Comparison of ENCODE assay signal across 25 mouse cellular contexts in genomic region chr14:30473605-30474004, GRCm38 (mm10). TPM values are rescaled to one million over a fixed set of nuclear protein-coding genes. Genes with fewer than 3 reads are reported as not detected.
DNase-seq lines count a peak whose midpoint lies in the region; ATAC-seq lines count a peak whose summit lies in the region.
"Had no signal": no experiment of that assay in that cellular context is flagged by ENCODE, and none has a peak within 500 bp of the region (broad histone marks: within the 10 kb centered on the region; RNA-seq: fewer than 3 reads in every experiment).

No protein-coding gene starts in this region.

- peak; percentile 15 for DNase-seq in kidney, adult 11 months
- peak; percentile 14 for DNase-seq in ES-CJ7 (ENCODE audit: low read depth, low spot score)
- peak; percentile 29 for DNase-seq in ZHBTc4 (ENCODE audit: low read depth, low spot score)
- DNase-seq in forebrain, embryonic 14.5 days (ENCODE audit: low spot score) = no peak
- DNase-seq in left cerebral cortex, postnatal 14 days (ENCODE audit: low spot score in 2 of 2) = no peak
- DNase-seq: adrenal gland, adult 2 months; adrenal gland, postnatal 14 days; B cell, adult 2 months; cerebellum, adult 11 months; cerebellum, adult 2 months; cerebellum, adult 9-11 months; cerebellum, postnatal 36 days; embryo, embryonic 11 days; gastrocnemius, postnatal 14 days; heart, adult 11 months had no signal

- H3K27ac ChIP-seq in kidney, embryonic 16.5 days (ENCODE audit: low read length) = no peak overlapping the region
- H3K27ac ChIP-seq in intestine, embryonic 16.5 days (ENCODE audit: low read length) = no peak overlapping the region
- H3K27ac ChIP-seq in forebrain, embryonic 14.5 days (ENCODE audit: low read depth, low read length) = no peak overlapping the region
- H3K27ac ChIP-seq: embryonic facial prominence, embryonic 15.5 days; hindbrain, embryonic 12.5 days; hindbrain, embryonic 15.5 days had no signal

- intact Hi-C loops in left cerebral cortex, postnatal 14 days (cut with DNase I) = no loop called here

- no peak for ATAC-seq in kidney, embryonic 16.5 days (ENCODE audit: low FRiP score, low TSS enrichment)
- peak; percentile 58; the same call in 1 of the 2 replicates for ATAC-seq in intestine, embryonic 16.5 days
- no peak for ATAC-seq in forebrain, embryonic 14.5 days
- ATAC-seq: forebrain, embryonic 16.5 days had no signal

- no peaks in the 10 kb centered on the region for H3K9me3 ChIP-seq in kidney, embryonic 16.5 days (ENCODE audit: low read length)
- no peaks in the 10 kb centered on the region for H3K9me3 ChIP-seq in intestine, embryonic 16.5 days (ENCODE audit: control insufficient read depth, low read length)
- H3K9me3 ChIP-seq in forebrain, embryonic 14.5 days (replicated peaks; ENCODE audit: control insufficient read depth, low read length) = no peaks in the 10 kb centered on the region
- H3K9me3 ChIP-seq: embryonic facial prominence, embryonic 15.5 days; hindbrain, embryonic 12.5 days; hindbrain, embryonic 15.5 days had no signal

- no peak overlapping the region for H3K9ac ChIP-seq in kidney, embryonic 16.5 days (replicated peaks; ENCODE audit: low read length)
- no peak overlapping the region for H3K9ac ChIP-seq in intestine, embryonic 16.5 days (ENCODE audit: low read depth, low read length)
- no peak overlapping the region for H3K9ac ChIP-seq in forebrain, embryonic 14.5 days (ENCODE audit: low read length)
- H3K9ac ChIP-seq: embryonic facial prominence, embryonic 15.5 days; hindbrain, embryonic 12.5 days; hindbrain, embryonic 15.5 days had no signal

- no peaks in the 10 kb centered on the region for H3K27me3 ChIP-seq in kidney, embryonic 16.5 days (ENCODE audit: insufficient read depth, low read length)
- no peaks in the 10 kb centered on the region for H3K27me3 ChIP-seq in intestine, embryonic 16.5 days (replicated peaks; ENCODE audit: control insufficient read depth, insufficient read depth, low read length)
- H3K27me3 ChIP-seq in forebrain, embryonic 14.5 days (replicated peaks; ENCODE audit: control insufficient read depth, insufficient read depth, low read length) = no peaks in the 10 kb centered on the region
- H3K27me3 ChIP-seq: CH12.LX; embryonic facial prominence, embryonic 15.5 days; hindbrain, embryonic 12.5 days; hindbrain, embryonic 15.5 days had no signal

- H3K4me1 ChIP-seq in kidney, embryonic 16.5 days (ENCODE audit: insufficient read depth, low read length) = peaks cover 7% of the 10 kb centered on the region; the same call in 1 of the 2 replicates
- H3K4me1 ChIP-seq in intestine, embryonic 16.5 days (ENCODE audit: control insufficient read depth, insufficient read depth, low read length) = no peaks in the 10 kb centered on the region
- no peaks in the 10 kb centered on the region for H3K4me1 ChIP-seq in forebrain, embryonic 14.5 days (ENCODE audit: control insufficient read depth, insufficient read depth, low read length)
- H3K4me1 ChIP-seq: embryonic facial prominence, embryonic 15.5 days; hindbrain, embryonic 12.5 days; hindbrain, embryonic 15.5 days had no signal

- WGBS in kidney, embryonic 16.5 days = 60% methylated on average over 5 of the region's 5 CpGs
- 55% methylated on average over 5 of the region's 5 CpGs for WGBS in intestine, embryonic 16.5 days
- WGBS in forebrain, embryonic 14.5 days = 61% methylated on average over 5 of the region's 5 CpGs

- no peak overlapping the region for H3K4me2 ChIP-seq in kidney, embryonic 16.5 days (replicated peaks; ENCODE audit: low read depth, low read length)
- no peak overlapping the region for H3K4me2 ChIP-seq in intestine, embryonic 16.5 days (ENCODE audit: low read depth, low read length)
- H3K4me2 ChIP-seq in forebrain, embryonic 14.5 days (ENCODE audit: low read length) = no peak overlapping the region
- H3K4me2 ChIP-seq: embryonic facial prominence, embryonic 15.5 days; heart, embryonic 11.5 days; hindbrain, embryonic 12.5 days; hindbrain, embryonic 15.5 days had no signal

- H3K36me3 ChIP-seq in kidney, embryonic 16.5 days (ENCODE audit: insufficient read depth, low read length) = no peaks in the 10 kb centered on the region
- H3K36me3 ChIP-seq in intestine, embryonic 16.5 days (ENCODE audit: control insufficient read depth, insufficient read depth, low read length) = no peaks in the 10 kb centered on the region
- H3K36me3 ChIP-seq in forebrain, embryonic 14.5 days (ENCODE audit: control insufficient read depth, insufficient read depth, low read length) = no peaks in the 10 kb centered on the region
- H3K36me3 ChIP-seq: embryonic facial prominence, embryonic 15.5 days; hindbrain, embryonic 12.5 days; hindbrain, embryonic 15.5 days had no signal

- H3K4me3 ChIP-seq in kidney, embryonic 16.5 days (ENCODE audit: low read length) = no peak overlapping the region
- H3K4me3 ChIP-seq in intestine, embryonic 16.5 days (ENCODE audit: low read length) = no peak overlapping the region
- no peak overlapping the region for H3K4me3 ChIP-seq in forebrain, embryonic 14.5 days (ENCODE audit: low read depth, low read length)
- H3K4me3 ChIP-seq: embryonic facial prominence, embryonic 15.5 days; gastrocnemius, adult 2 months; hindbrain, embryonic 12.5 days; hindbrain, embryonic 15.5 days had no signal

RNA-seq across cellular contexts. Expression of gene Dcp1a, which starts 5.7 kb away (rescaled TPM):
- polyA plus RNA-seq in kidney, embryonic 16.5 days (2015; fragmentation: Nextera tagmentation; extraction: Ambion mirVana) = 28.3 and 32.1 TPM in 2 replicates
- polyA plus RNA-seq in intestine, embryonic 16.5 days (2015; fragmentation: Nextera tagmentation; extraction: Ambion mirVana) = 17.7 and 18.6 TPM in 2 replicates
- polyA plus RNA-seq in forebrain, embryonic 14.5 days (2014; fragmentation: Nextera tagmentation; extraction: Ambion mirVana) = 12.3 and 14.9 TPM in 2 replicates
- total RNA-seq in left cerebral cortex, postnatal 14 days (2021) = 10 to 100 TPM; 18.0 to 18.9 TPM

RNA-seq across cellular contexts. Expression of gene Cacna1d, which starts 17.6 kb away (rescaled TPM):
- polyA plus RNA-seq in kidney, embryonic 16.5 days (2015; fragmentation: Nextera tagmentation; extraction: Ambion mirVana) = 3.0 and 3.3 TPM in 2 replicates
- 2.0 and 2.6 TPM in 2 replicates for polyA plus RNA-seq in intestine, embryonic 16.5 days (2015; fragmentation: Nextera tagmentation; extraction: Ambion mirVana)
- 4.3 and 5.9 TPM in 2 replicates for polyA plus RNA-seq in forebrain, embryonic 14.5 days (2014; fragmentation: Nextera tagmentation; extraction: Ambion mirVana)
- total RNA-seq in left cerebral cortex, postnatal 14 days (2021) = 10 to 100 TPM; 46.3 to 56.7 TPM
- total RNA-seq: MEL had no signal

Comparison
In these comparisons a context has a peak if more than half of its experiments do, and no peak if none do; other contexts are left out.
1. DNase-seq: peak in kidney, adult 11 months (single experiment), ES-CJ7 (single experiment) and ZHBTc4 (single experiment); none in forebrain, embryonic 14.5 days (single experiment) and left cerebral cortex, postnatal 14 days (0 of 2).